Mouse (Mus musculus): ENCODE results near the gene Ttll7.

- TF ChIP-seq TAL1 (IDR thresholded peaks at IDR 0.05; ENCODE audit: low read length) (no peak), GATA1 (IDR thresholded peaks at IDR 0.05; ENCODE audit: low read length) (no peak)
Observed at GRCm38 (mm10) chr3:146849360-146849759, 2.8 kb upstream of the Ttll7 start.

Data from erythroblast, embryonic 14.5 days (primary cell).